Mouse (Mus musculus): Measurements from ENCODE around the gene Cfap44. TPM values are rescaled to one million over a fixed set of nuclear protein-coding genes. Genes with fewer than 3 reads are reported as not detected.

Gene Cfap44
- polyA plus RNA-seq (2016; fragmentation: Nextera tagmentation; extraction: Ambion mirVana): 6.4 and 8.3 TPM in 2 replicates

DNA sequence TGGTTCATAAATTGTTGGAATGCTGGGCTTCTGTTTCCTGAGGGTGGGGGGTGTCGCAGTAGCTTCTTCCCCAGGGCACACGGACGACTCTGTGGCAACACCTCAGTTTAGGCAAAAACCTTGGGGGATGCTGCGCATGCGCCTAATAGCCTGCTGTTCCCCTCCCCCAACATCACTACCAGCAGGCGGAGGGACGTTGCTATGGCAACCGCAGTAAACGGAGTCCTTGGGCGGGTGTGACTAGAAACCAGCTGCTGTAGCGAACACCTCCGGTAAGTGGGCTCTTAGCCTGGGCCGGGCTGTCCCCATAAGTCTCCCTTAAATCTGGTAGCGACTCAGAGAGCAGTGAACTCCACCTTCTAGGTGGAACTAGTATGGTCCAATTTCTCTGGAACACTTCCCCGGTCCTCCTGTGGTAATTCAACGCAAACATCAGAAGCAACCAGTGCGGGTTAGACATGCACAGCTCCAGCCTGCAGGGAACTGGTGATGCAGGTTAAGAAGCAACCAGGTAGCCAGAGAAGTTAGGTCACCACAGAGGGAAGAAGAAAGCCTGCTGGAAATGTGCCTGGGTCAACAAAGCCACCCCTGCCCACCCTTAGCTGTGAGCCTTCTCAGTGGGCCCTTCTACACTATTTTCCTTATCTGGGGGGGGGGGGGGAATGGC is at the start of gene Cfap44:
Cfap44 (plus strand) TSS at position 220 of the 667 bp plus-strand sequence.
- peak within 1 kb of the TSS; percentile 59 for H3K4me2 ChIP-seq (replicated peaks)
- H3K27ac ChIP-seq: 0 out of 2 replicates have a peak within 1 kb of the TSS, but pooled peaks have one; percentile 17
- peak; percentile 91 for ATAC-seq (ENCODE audit: low FRiP score)

DNA sequence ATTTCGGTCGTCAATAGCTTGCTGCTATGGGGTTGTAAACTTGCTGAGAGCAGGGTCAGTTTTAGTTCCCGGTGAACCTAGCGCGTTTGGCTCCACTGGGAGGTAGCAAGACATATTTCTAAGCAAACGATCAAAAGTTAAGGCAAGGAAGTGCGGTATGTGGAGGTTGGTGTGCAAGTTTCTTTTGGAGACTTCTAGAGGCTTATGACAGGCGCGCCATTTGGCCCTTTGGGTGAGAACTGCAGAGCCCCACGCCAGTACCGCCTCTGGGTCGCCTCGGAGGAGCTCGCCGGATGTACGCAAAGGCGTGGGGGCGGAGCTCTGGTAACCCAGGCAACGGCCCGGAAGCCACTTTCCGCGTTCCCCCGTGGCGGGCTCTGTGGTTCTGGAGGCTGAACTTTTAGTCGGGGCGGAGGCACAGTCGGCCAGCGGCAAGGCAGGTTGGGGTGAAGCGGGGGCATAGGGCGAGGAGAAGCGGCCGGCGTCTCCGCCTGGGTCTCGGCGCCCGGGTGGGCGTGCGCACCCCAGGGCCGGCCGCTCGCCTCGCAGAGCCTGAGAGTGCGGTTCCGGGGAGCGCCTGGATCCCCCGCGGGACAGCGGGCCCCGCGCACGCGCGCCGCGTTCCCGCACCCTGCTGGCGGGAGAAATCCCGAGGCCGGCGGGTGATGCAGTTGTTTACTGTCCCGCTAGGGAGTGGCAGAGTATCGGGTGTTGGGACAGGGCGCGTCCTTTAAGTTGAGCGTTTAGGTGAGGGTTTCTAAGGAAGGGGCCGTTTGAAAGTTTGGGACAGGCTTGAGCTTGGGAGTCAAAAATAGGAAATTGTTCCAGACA is 47.3 kb upstream of the Cfap44 start, which contains the start of gene Spice1:
Spice1 (plus strand) TSS at position 51 of the 831 bp plus-strand sequence.
- H3K9me3 ChIP-seq (replicated peaks): no peaks in the 10 kb centered on the region
- H3K27ac ChIP-seq: peak within 1 kb of the TSS; percentile 87
- no peaks in the 10 kb centered on the region for H3K36me3 ChIP-seq
- under 1% methylated on average over 63 of the region's 67 CpGs for WGBS
- ATAC-seq (ENCODE audit: low FRiP score): peak; percentile 100
- peaks cover 8% of the 10 kb centered on the region for H3K4me1 ChIP-seq
- peak within 1 kb of the TSS; percentile 87 for H3K4me3 ChIP-seq
- H3K27me3 ChIP-seq: no peaks in the 10 kb centered on the region
- H3K4me2 ChIP-seq (replicated peaks): peak within 1 kb of the TSS; percentile 73
- peak within 1 kb of the TSS; percentile 78 for H3K9ac ChIP-seq

More for the DNA sequence above, at the start of gene Cfap44:
- H3K27me3 ChIP-seq: no peaks in the 10 kb centered on the region
- no peaks in the 10 kb centered on the region for H3K9me3 ChIP-seq (replicated peaks)
- H3K36me3 ChIP-seq: peaks cover under 1% of the 10 kb centered on the region; the same call in 1 of the 2 replicates
- WGBS: 2% methylated on average over 17 of the region's 17 CpGs
- H3K4me1 ChIP-seq: peaks cover 7% of the 10 kb centered on the region
- H3K9ac ChIP-seq: peak within 1 kb of the TSS; percentile 18; the same call in 1 of the 2 replicates
- H3K4me3 ChIP-seq: peak within 1 kb of the TSS; percentile 31

DNA sequence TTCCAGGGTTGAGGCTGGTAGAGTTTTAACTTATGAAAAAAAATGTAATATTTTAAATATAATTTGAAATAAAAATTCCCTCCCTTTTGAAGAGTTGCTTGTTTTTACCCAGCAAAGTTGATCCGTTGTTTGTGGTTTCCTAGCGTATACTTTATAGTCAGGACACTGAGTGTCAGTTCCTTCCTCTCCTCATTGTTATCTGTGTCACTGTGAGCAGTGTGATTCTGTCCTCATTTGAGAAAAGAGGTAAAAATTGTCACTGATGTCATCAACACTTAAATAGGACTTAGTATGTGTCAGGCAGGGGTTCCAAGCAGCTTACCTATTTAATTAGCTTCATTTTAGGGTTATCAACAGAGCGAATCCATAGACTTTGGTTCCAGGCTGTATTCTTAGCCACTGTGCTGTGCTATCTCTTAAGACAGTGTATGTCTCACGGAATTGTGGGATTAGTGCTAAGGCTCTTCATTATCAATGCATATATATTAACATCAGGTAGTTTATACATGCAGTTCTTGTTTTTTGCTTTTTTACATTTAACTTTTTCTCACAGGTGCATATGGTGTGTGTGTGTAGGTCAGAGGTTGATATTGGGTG is 44.7 kb upstream of the Cfap44 start:
- Histone ChIP-seq H3K36me3 (no peaks in the 10 kb centered on the region), H3K4me1 (peaks cover 8% of the 10 kb centered on the region), H3K27ac (no peak overlapping the region), H3K27me3 (no peaks in the 10 kb centered on the region), H3K9ac (no peak overlapping the region), H3K4me3 (no peak overlapping the region), H3K4me2 (replicated peaks) (no peak overlapping the region), H3K9me3 (replicated peaks) (no peaks in the 10 kb centered on the region)
- no peak for ATAC-seq (ENCODE audit: low FRiP score)
- WGBS: 88% methylated on average over 4 of the region's 4 CpGs

DNA sequence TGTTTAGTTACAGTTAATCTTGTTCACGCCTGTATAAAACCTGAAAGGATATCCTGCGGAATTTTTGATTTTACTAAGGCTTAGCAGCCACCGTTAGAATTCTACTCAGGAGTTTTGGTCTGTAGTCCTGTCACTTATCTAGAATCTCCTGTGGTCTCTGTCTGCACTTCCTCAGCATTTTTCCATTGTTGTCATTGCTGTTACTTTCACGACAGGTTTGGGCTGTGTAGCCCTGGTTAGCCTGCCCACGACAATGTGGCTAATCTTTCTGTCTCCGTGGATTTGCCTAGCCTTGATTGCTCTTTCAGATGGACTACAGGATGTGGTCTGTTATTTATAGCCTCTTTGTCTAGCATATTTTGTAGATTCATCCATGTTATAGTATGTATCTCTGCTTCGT is 38.3 kb upstream of the Cfap44 start:
- H3K36me3 ChIP-seq: peaks cover 10% of the 10 kb centered on the region; the same call in 1 of the 2 replicates
- H3K27ac ChIP-seq: no peak overlapping the region
- no peak for ATAC-seq (ENCODE audit: low FRiP score)
- no peak overlapping the region for H3K4me2 ChIP-seq (replicated peaks)
- no peak overlapping the region for H3K9ac ChIP-seq
- H3K9me3 ChIP-seq (replicated peaks): no peaks in the 10 kb centered on the region
- 85% methylated on average over 7 of the region's 7 CpGs for WGBS
- no peak overlapping the region for H3K4me3 ChIP-seq
- no peaks in the 10 kb centered on the region for H3K4me1 ChIP-seq
- no peaks in the 10 kb centered on the region for H3K27me3 ChIP-seq

DNA sequence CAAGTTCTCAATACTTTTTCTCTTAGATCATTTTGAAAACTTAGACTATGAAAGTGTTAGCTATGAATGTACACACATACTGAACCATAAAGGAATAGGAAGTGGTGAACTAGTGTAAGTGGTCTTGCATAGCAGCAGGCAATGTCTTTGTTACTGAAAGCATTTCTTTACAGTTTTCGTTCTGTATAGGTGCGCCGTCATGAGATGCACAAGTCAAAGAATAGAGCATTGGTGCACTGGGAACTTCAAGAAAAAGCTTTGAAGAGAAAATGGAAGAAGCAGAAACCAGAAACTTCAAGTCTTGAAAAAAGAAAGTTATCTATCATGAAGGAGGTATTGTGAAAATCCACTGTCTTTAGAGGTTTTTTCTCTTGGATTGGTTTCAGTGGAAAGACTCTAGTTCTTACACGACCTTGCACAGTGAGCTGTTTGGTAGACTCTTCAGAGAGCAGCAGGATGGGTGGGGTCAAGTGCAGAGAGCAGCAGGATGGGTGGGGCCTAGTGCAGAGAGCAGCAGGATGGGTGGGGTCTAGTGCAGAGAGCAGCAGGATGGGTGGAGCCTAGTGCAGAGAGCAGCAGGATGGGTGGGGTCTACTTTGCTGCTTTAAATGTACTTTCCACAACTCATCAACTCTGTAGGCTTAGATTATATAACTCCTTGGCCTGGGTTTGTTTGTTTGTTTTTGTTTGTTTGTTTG is 36.9 kb upstream of the Cfap44 start:
- no peak overlapping the region for H3K4me2 ChIP-seq (replicated peaks)
- ATAC-seq (ENCODE audit: low FRiP score): no peak
- H3K27ac ChIP-seq: no peak overlapping the region
- H3K4me3 ChIP-seq: no peak overlapping the region
- H3K9ac ChIP-seq: no peak overlapping the region
- H3K9me3 ChIP-seq (replicated peaks): no peaks in the 10 kb centered on the region
- no peaks in the 10 kb centered on the region for H3K4me1 ChIP-seq
- peaks cover 12% of the 10 kb centered on the region; the same call in 1 of the 2 replicates for H3K36me3 ChIP-seq
- 73% methylated on average over 4 of the region's 4 CpGs for WGBS
- no peaks in the 10 kb centered on the region for H3K27me3 ChIP-seq

DNA sequence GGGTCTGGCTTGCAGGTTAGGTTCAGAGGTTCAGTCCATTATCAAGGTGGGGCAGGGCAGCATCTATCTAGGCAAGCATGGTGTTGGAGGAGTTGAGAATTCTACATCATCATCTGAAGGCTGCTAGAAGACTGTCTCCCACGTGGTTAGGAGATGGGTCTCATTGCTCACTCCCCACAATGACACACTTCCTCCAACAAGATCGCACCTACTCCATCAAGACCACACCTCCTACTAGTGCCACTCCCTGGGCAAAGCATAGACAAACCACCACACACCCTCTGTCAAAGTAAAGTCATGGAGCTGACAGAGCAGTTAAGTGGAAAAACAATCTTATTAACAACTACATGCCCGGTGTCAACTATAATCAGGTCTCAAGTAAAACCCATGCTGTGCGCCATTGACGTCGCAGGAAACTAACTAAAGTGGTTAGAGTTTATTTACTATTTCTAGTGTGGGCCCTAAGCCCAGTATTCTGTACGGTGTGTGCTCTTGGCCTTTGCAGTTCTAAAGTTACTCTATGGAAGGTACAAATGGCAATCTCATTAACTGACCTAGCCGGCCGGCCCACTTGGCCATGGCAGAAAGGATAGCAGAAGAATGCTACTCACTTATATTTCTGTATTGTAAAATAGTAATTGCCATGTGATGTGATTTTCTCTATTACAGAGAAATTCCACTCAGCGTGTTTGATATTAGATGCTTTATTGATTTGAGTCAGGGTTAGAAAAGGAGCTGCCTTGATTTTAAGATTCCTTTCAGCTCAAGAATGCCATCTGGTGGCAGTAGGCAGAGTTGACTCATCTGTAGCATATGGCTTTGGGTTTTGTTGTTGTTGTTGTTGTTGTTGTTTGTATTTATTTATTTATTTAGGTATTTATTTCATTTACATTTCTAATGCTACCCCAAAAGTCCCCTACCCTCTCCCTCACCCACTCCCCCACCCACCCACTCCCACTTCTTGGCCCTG is 32.4 kb upstream of the Cfap44 start:
- no peak for ATAC-seq (ENCODE audit: low FRiP score)
- H3K4me3 ChIP-seq: no peak overlapping the region
- 90% methylated on average over 10 of the region's 10 CpGs for WGBS
- H3K4me1 ChIP-seq: no peaks in the 10 kb centered on the region
- peaks cover 21% of the 10 kb centered on the region for H3K36me3 ChIP-seq
- no peaks in the 10 kb centered on the region for H3K9me3 ChIP-seq (replicated peaks)
- H3K9ac ChIP-seq: no peak overlapping the region
- no peak overlapping the region for H3K4me2 ChIP-seq (replicated peaks)
- no peak overlapping the region for H3K27ac ChIP-seq
- no peaks in the 10 kb centered on the region for H3K27me3 ChIP-seq

DNA sequence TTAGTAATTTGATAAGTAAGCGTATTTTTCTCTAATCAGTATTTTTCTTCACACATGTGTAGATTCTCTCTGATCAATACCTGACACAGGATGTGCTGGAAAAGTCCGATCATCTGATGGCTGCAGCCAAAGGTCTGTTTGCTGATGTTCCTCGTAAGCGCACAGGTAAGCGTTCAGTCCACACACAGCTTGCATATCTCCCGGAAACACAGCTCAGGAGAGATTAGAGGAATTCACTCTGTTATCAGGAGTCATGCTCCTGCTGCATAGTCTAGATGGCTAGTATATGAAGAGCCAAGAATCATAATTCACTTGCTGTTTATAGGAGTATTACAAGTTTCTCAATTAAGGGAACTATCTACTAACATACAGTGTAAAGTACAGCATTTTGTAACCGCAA is 29.1 kb upstream of the Cfap44 start:
- Histone ChIP-seq H3K27ac (no peak overlapping the region), H3K9me3 (replicated peaks) (no peaks in the 10 kb centered on the region), H3K36me3 (peaks cover 19% of the 10 kb centered on the region), H3K9ac (no peak overlapping the region), H3K27me3 (no peaks in the 10 kb centered on the region), H3K4me2 (replicated peaks) (no peak overlapping the region), H3K4me1 (no peaks in the 10 kb centered on the region), H3K4me3 (no peak overlapping the region)
- WGBS: 97% methylated on average over 7 of the region's 7 CpGs
- ATAC-seq (ENCODE audit: low FRiP score): no peak

DNA sequence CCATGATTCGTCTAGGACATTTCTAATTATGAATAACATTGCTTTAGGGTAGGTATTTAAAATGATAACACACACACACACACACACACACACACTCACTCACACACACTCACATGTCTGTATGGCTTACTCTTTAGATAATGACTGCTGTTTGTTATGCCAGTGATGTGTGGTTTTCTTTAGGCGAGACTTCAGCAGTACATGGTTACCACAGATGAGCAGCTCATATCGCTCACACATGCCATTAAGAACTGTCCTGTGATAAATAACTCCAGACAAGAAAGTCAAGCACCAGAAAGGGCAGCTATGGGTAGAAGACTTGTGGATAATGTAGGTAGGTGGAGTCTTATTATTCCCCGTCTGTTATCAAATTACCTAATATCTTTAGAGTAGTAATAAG is 19.1 kb upstream of the Cfap44 start:
- no peak for ATAC-seq (ENCODE audit: low FRiP score)
- Histone ChIP-seq H3K4me1 (no peaks in the 10 kb centered on the region), H3K9ac (no peak overlapping the region), H3K9me3 (replicated peaks) (no peaks in the 10 kb centered on the region), H3K27ac (no peak overlapping the region), H3K4me3 (no peak overlapping the region), H3K27me3 (no peaks in the 10 kb centered on the region), H3K36me3 (peaks cover 34% of the 10 kb centered on the region), H3K4me2 (replicated peaks) (no peak overlapping the region)
- WGBS: 93% methylated on average over 4 of the region's 4 CpGs

DNA sequence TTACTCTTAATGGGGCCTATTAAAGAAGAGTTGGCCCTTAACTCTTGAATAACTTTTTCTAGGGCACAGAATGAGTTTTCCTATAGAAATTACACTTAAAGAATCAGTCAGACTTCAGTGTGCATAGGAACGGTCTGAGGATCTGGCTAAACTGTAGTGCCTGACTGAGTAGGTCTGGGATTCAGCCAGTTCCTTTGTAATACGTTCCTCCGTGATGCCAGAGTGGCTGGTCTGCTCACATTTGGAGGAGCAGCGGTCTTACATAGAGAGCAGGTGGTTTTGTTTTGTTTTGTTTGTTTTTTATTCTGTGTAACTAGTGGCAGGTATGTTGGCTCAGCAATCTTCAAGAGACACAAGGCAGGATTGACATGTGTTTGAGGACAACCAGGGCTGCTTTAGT is 14.6 kb upstream of the Cfap44 start:
- no peak overlapping the region for H3K27ac ChIP-seq
- peaks cover 8% of the 10 kb centered on the region for H3K4me1 ChIP-seq
- no peaks in the 10 kb centered on the region for H3K9me3 ChIP-seq (replicated peaks)
- no peaks in the 10 kb centered on the region for H3K27me3 ChIP-seq
- no peak overlapping the region for H3K4me2 ChIP-seq (replicated peaks)
- no peak for ATAC-seq (ENCODE audit: low FRiP score)
- 77% methylated on average over 4 of the region's 4 CpGs for WGBS
- H3K9ac ChIP-seq: no peak overlapping the region
- no peak overlapping the region for H3K4me3 ChIP-seq
- H3K36me3 ChIP-seq: peaks cover 22% of the 10 kb centered on the region

DNA sequence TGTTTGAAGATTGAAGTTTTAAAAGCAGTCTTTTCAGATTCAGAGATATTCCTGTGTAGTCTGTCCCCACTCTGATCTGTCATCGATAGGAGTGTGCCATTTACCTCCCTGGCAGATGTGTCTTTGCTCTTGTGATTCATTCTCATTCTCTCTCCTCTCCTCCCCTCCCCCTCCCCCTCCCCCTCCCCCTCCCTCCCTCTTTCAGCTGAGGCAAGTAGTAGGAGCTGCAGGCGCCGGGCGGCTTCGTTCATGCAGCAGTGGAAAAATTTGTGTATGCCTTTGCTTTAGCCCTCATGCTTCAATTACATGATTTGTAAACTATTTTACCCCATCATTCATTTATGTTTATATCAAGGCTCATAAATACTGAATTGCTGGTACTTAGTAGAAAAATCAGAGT is 13.0 kb upstream of the Cfap44 start:
- ATAC-seq (ENCODE audit: low FRiP score): no peak; the same call in 1 of the 2 replicates
- Histone ChIP-seq H3K36me3 (peaks cover 19% of the 10 kb centered on the region), H3K9ac (no peak overlapping the region), H3K4me2 (replicated peaks) (no peak overlapping the region), H3K4me1 (peaks cover 8% of the 10 kb centered on the region), H3K9me3 (replicated peaks) (no peaks in the 10 kb centered on the region), H3K27ac (no peak overlapping the region), H3K4me3 (no peak overlapping the region), H3K27me3 (no peaks in the 10 kb centered on the region)
- WGBS: 14% methylated on average over 5 of the region's 5 CpGs

DNA sequence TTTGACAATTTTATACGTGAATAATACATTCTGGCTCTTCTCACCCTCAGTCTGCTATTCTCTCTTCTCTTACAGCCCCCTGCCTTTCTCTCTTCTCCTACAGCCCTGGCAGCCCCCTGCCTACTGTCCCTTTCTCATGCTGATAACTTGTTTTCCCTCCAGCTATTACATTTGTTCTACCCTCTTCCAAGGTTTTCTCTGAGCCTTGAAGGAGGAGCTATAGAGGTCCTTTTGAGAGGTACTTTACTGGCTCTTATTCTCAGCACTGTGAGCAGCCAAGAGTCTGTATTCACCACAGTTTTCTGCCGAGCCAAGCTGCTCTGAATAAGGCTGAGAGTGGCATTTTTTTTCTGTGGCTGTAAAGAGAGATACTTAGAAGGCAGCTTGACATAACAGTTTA is 11.0 kb upstream of the Cfap44 start:
- no peak overlapping the region for H3K9ac ChIP-seq
- no peak overlapping the region for H3K4me3 ChIP-seq
- no peaks in the 10 kb centered on the region for H3K9me3 ChIP-seq (replicated peaks)
- H3K36me3 ChIP-seq: peaks cover 15% of the 10 kb centered on the region; the same call in 1 of the 2 replicates
- H3K4me1 ChIP-seq: peaks cover 8% of the 10 kb centered on the region
- WGBS: 24% methylated on average over 2 of the region's 2 CpGs
- no peaks in the 10 kb centered on the region for H3K27me3 ChIP-seq
- H3K4me2 ChIP-seq (replicated peaks): no peak overlapping the region
- ATAC-seq (ENCODE audit: low FRiP score): 0 out of 2 replicates have a peak, but pooled peaks have one; percentile 57
- H3K27ac ChIP-seq: no peak overlapping the region

Measured in hindbrain, embryonic 12.5 days (tissue).